In genomic region chr4:141752076-141752421, GRCm38 (mm10) we compare ENCODE assay signal across 9 mouse cellular contexts. TPM values are rescaled to one million over a fixed set of nuclear protein-coding genes. Genes with fewer than 3 reads are reported as not detected.
DNase-seq lines count a peak whose midpoint lies in the region; ATAC-seq lines count a peak whose summit lies in the region.
"Had no signal": no experiment of that assay in that cellular context is flagged by ENCODE, and none has a peak within 500 bp of the region (broad histone marks: within the 10 kb centered on the region; RNA-seq: fewer than 3 reads in every experiment).

No protein-coding gene starts in this region.

- intact Hi-C loops in heart, postnatal 36 days (cut with DNase I), result no loop called here

- H3K4me1 ChIP-seq in erythroblast, embryonic 14.5 days (ENCODE audit: control insufficient read depth), result peaks cover 83% of the 10 kb centered on the region
- no peaks in the 10 kb centered on the region for H3K4me1 ChIP-seq in forebrain, embryonic 14.5 days (ENCODE audit: control insufficient read depth, insufficient read depth, low read length)

- no peak overlapping the region for H3K9ac ChIP-seq in forebrain, embryonic 14.5 days (ENCODE audit: low read length)

- peaks cover 12% of the 10 kb centered on the region for H3K36me3 ChIP-seq in erythroblast, embryonic 14.5 days (ENCODE audit: control insufficient read depth)
- no peaks in the 10 kb centered on the region for H3K36me3 ChIP-seq in forebrain, embryonic 14.5 days (ENCODE audit: control insufficient read depth, insufficient read depth, low read length)

- no peaks in the 10 kb centered on the region for H3K27me3 ChIP-seq in erythroblast, embryonic 14.5 days (ENCODE audit: control insufficient read depth)
- H3K27me3 ChIP-seq in forebrain, embryonic 14.5 days (replicated peaks; ENCODE audit: control insufficient read depth, insufficient read depth, low read length), result no peaks in the 10 kb centered on the region

- H3K27ac ChIP-seq in forebrain, embryonic 14.5 days (ENCODE audit: low read depth, low read length), result no peak overlapping the region
- H3K27ac ChIP-seq: left cerebral cortex, adult 2 months had no signal

- peak; percentile 93 for DNase-seq in heart, adult 11 months
- no peak for DNase-seq in heart, postnatal 36 days
- peak; percentile 86 for DNase-seq in MEL-GATA-1-ER (ENCODE audit: extremely low read depth, low read depth)
- peak; percentile 46 for DNase-seq in lung, postnatal 10 days
- no peak for DNase-seq in cerebellum, adult 8-10 months
- DNase-seq in retina, postnatal 1 day, result no peak
- DNase-seq in forebrain, embryonic 14.5 days (ENCODE audit: low spot score), result no peak

- 21% methylated on average over 4 of the region's 4 CpGs for WGBS in forebrain, embryonic 14.5 days

- H3K4me3 ChIP-seq in erythroblast, embryonic 14.5 days (replicated peaks), result peak overlapping the region; percentile 61
- no peak overlapping the region for H3K4me3 ChIP-seq in forebrain, embryonic 14.5 days (ENCODE audit: low read depth, low read length)
- H3K4me3 ChIP-seq: left cerebral cortex, adult 2 months had no signal

- no peaks in the 10 kb centered on the region for H3K9me3 ChIP-seq in erythroblast, embryonic 14.5 days (ENCODE audit: control insufficient read depth, low read length)
- no peaks in the 10 kb centered on the region for H3K9me3 ChIP-seq in forebrain, embryonic 14.5 days (replicated peaks; ENCODE audit: control insufficient read depth, low read length)

- H3K4me2 ChIP-seq in forebrain, embryonic 14.5 days (ENCODE audit: low read length), result no peak overlapping the region

- no peak for ATAC-seq in forebrain, embryonic 14.5 days

RNA-seq across cellular contexts. Expression of gene Agmat, which starts 5.6 kb away (rescaled TPM):
- under 1 TPM in 1 of 2 experiments, not detected in 1; 0.19 TPM for total RNA-seq in heart, postnatal 36 days (2021)
- polyA plus RNA-seq in erythroblast, embryonic 14.5 days (2012), result 0.11 and 0.19 TPM in 2 replicates
- polyA plus RNA-seq in forebrain, embryonic 14.5 days (2014; fragmentation: Nextera tagmentation; extraction: Ambion mirVana), result not detected in 2 replicates

RNA-seq across cellular contexts. Expression of gene Ddi2, which starts 28.8 kb away (rescaled TPM):
- total RNA-seq in heart, postnatal 36 days (2021), result 10 to 100 TPM; 30.7 to 31.0 TPM
- polyA plus RNA-seq in erythroblast, embryonic 14.5 days (2012), result 0.58 and 0.85 TPM in 2 replicates
- 6.7 and 9.3 TPM in 2 replicates for polyA plus RNA-seq in forebrain, embryonic 14.5 days (2014; fragmentation: Nextera tagmentation; extraction: Ambion mirVana)

RNA-seq across cellular contexts. Expression of gene Dnajc16, which starts 38.7 kb away (rescaled TPM):
- total RNA-seq in heart, postnatal 36 days (2021), result 10 to 100 TPM; 20.3 to 20.5 TPM
- polyA plus RNA-seq in erythroblast, embryonic 14.5 days (2012), result 0.14 and 0.15 TPM in 2 replicates
- 3.6 and 4.6 TPM in 2 replicates for polyA plus RNA-seq in forebrain, embryonic 14.5 days (2014; fragmentation: Nextera tagmentation; extraction: Ambion mirVana)

RNA-seq across cellular contexts. Expression of gene Casp9, which starts 41.4 kb away (rescaled TPM):
- 1 to 10 TPM; 9.1 to 9.6 TPM for total RNA-seq in heart, postnatal 36 days (2021)
- polyA plus RNA-seq in erythroblast, embryonic 14.5 days (2012), result 1.2 and 2.3 TPM in 2 replicates
- 8.3 and 10.2 TPM in 2 replicates for polyA plus RNA-seq in forebrain, embryonic 14.5 days (2014; fragmentation: Nextera tagmentation; extraction: Ambion mirVana)

Comparison
In these comparisons a context has a peak if more than half of its experiments do, and no peak if none do; other contexts are left out.
1. DNase-seq: peak in heart, adult 11 months (single experiment), MEL-GATA-1-ER (single experiment) and lung, postnatal 10 days (single experiment); none in heart, postnatal 36 days (0 of 2), cerebellum, adult 8-10 months (single experiment), retina, postnatal 1 day (single experiment) and forebrain, embryonic 14.5 days (single experiment).